Mouse (Mus musculus) olfactory bulb, adult 2 months (tissue): ENCODE results near the gene Rfx4.

Source experiments
- CTCF ChIP-seq: fragments of 200-500 bp; IDR thresholded peaks from 2 replicates; pipeline ENCODE4 v1.5.1; 2012; ENCODE audit warnings: low read depth, mild to moderate bottlenecking, low read length, moderate library complexity; ENCODE audit not compliant: insufficient read depth
- POLR2A ChIP-seq: fragments of 200-500 bp; IDR thresholded peaks from 2 replicates; pipeline ENCODE4 v1.6.1; 2012; ENCODE audit warnings: mild to moderate bottlenecking, low read depth, low read length, moderate library complexity; ENCODE audit not compliant: insufficient read depth

DNA sequence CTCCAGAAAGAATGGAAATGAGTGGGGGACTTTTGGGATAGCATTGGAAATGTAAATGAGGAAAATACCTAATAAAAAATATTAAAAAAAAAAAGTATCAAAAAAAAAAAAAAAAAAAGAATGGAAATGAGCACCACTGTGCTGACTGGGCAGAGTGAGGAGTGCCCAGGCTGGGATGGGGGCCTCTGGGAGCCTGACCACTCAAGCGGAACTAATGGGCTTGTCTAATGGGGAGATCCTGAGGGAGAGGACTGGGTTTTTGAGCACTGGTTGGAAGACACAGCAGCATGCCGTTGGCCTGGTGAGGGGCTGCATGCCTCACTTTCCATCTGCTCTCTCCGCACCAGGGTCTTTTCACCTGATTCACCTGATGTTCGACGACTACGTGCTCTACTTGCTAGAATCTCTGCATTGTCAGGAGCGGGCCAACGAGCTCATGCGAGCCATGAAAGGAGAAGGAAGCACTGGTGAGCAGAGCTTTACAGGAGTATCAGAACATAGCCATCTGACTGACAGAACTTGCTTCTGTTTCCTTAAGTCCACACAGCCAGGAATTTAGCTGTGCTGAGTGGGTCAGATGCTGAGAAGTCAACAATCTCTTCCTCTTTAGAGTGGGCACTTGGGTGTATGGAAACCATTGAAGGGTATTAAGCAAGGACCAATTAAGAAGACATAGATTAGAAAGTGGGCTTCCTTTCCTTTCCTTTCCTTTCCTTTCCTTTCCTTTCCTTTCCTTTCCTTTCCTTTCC is 124.1 kb downstream of the Rfx4 start:
- TF ChIP-seq CTCF, result no peak
- TF ChIP-seq POLR2A, result no peak
